Mouse (Mus musculus) gastrocnemius, postnatal 10 days (tissue): ENCODE results near the gene Spata5. TPM values are rescaled to one million over a fixed set of nuclear protein-coding genes. Genes with fewer than 3 reads are reported as not detected.
"Not testable (repeated sequence)": the region's sequence is repeated elsewhere in the genome, so short reads cannot be mapped to it uniquely, and the experiment has no call there.

ENCODE experiments used
- DNase-seq: peaks from one replicate; pipeline ENCODE4 v3.0.0; 2021; ENCODE audit warnings: mixed read lengths
- total RNA-seq, 2 experiments: library from RNA; stranded (reverse); gene quantifications; 2 replicates each; pipeline ENCODE4 v1.2.3; 2021

The Spata5 gene
- total RNA-seq, 2 experiments from 2014 or later, result 14.5 to 14.8 TPM

GRCm38 (mm10) chr3:37510055-37511032 is 90.6 kb downstream of the Spata5 start:
- DNase-seq, result no peak

- DNase-seq, result peak; percentile 59
These were observed 95.8 kb downstream of the Spata5 start for GRCm38 (mm10) chr3:37515485-37515884.

- DNase-seq, result no peak
These were observed 96.7 kb downstream of the Spata5 start for GRCm38 (mm10) chr3:37516379-37516778.

- no peak for DNase-seq
These were observed 98.9 kb downstream of the Spata5 start for GRCm38 (mm10) chr3:37518611-37519010.

- no peak for DNase-seq
These were observed 100.8 kb downstream of the Spata5 start for GRCm38 (mm10) chr3:37520334-37521023.

DNA sequence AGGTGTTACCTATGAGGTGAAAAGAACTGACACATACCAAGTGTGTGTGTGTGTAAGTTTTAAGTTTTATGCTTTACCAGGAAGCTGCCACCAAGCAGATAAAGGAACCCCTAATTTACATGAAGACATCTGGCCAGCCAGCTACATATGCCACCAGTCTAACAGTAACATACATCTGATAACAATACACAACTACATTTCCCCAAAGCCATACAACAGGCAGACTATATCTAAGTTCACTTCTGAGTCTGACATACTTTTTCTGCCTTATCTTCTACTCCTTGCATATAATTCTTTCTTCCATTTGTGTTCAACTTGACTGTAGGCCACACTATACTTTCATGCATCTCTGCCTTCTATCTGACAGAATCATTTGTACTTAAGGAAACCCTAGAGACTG is 112.4 kb downstream of the Spata5 start:
- DNase-seq, result no peak

GRCm38 (mm10) chr3:37540701-37541100 is 121.0 kb downstream of the Spata5 start:
- not testable (repeated sequence) for DNase-seq

GRCm38 (mm10) chr3:37546351-37546750 is 126.7 kb downstream of the Spata5 start:
- DNase-seq, result no peak

GRCm38 (mm10) chr3:37550190-37550589 is 130.5 kb downstream of the Spata5 start:
- DNase-seq, result no peak

DNA sequence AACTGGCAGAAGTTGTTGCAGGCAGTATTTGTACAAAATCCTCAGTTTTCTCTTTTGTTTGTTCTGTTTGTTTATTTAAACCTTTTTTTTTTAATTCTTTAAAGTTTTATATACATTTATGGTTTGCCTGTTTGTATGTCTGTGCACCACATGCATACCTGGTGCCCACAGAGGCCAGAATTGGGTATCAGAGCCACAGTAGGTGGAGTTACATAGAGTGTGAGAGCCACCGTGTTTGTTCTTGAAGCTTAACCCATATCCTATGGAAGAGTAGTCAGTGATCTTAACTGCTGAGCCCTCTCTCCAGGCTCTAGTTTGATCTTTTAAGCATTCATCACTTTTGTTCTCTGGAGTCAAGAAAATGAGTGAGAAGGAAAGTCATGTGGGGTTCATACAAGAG is 130.9 kb downstream of the Spata5 start:
- no peak for DNase-seq

DNA sequence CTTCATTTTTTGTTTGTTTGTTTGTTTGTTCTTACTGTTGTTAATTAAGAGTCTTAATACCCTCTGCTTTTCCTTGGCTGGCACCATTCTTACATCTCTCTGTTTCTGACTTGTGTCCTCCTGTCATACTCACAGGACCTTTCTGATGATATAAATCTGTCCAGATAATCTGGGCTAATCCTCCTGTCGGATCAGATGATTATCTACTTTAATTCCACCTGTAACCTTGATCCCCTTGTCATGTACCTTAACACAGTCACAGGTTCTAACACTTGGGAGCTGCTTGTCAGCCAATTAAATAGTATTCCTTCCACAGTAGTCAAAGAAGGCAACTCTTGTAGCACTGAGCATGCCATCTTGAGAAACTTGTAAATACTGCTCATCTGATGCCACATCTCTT is 131.8 kb downstream of the Spata5 start:
- DNase-seq, result no peak

GRCm38 (mm10) chr3:37552244-37552643 is 132.5 kb downstream of the Spata5 start:
- no peak for DNase-seq

DNA sequence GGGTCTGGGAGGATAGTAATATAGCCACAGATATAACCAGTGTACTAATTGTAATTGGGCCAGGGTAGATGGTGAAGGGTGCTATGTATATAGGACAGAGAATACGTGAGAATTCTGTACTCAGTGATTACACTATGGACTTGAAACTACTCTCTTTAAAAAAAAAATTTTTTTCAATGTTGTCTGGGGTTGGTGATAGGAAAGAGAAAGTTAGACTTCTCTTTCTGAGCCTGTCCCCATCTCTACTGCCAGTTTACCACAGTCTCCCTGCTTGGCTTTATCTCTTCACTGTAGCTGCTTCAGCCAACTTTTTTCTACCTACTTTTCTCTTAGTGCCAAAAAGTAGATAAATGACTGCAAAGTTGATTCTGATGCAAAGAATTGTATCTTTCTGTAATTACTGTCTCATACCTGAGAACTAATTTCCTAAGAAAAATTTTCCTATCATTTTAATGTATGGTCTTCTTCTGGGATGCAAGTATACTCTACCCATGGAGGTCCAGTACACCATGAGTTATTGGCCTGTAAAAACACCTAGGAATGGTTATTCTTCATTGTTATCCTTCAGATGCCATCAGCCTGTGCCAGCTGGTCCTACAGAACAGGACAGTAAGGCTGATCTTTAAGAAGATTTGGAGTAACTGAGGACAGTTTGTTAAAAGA is 133.8 kb downstream of the Spata5 start:
- no peak for DNase-seq

DNA sequence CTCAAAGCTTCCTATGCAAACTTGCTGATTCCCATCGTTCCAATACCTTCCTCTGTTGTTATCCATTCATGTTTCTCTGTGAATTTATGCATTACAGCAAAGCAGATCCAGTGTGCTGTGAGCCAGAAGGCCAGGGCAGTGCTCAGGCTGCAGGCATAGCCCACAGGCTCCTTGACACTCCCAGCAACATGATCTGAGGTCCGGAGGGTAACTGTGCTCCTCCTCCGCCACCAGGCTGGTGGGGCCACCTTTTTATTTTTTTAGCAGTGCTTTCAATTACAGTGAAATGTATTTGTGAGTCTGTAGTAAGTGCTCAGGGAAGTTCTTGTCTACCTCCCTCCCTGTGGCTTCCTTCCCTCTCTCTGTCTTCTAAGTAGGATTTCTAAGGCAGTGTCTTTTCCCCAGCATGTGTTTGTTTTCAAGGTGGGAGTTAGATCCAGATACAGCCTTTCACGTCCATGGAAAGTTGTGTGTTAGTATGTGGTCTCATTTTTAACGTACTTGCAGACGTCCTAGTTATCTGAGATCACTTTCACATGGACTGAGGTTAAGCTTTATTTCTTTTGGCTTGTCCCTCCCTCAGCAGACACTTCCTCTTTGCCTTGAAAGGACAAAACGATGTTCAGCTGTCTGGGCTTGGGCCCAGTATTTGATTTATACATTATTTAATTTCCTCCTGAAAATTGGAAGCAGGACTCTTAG is 136.9 kb downstream of the Spata5 start:
- no peak for DNase-seq

DNA sequence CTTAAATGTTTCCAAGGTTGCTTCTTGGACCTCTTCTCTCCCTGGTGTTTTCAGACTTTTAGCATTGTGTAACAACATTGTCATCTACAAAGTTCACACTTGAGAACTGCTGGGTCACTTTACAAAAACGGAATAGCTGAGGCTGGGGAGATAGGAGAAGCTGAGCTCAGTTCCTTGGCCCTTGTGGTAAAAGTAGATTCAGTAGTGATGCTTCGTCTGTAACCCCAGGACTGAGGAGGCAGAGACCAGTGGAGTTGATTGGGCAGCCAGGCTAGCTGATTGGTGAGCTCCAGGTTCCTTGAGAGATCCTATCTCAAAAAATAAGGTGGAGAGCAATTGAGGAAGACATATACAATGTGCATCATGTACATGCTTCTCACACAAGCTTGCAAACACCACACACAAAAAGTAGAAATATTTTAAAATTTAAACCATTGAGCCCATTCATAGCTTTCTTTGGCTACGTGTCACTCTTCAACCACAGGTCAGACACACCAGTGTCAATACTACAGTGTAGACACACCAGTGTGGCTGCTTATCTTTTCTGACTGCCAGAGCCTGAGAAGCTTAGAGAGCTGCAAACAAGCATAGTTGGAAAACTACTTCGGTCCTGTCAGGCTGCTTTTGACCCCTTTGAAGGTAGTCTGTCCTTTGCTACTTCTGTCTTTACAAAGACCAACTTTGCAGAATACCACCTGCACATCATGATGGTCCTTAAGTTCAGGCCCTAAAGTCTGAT is 138.2 kb downstream of the Spata5 start:
- DNase-seq, result no peak

- no peak for DNase-seq
These were observed 139.6 kb downstream of the Spata5 start for GRCm38 (mm10) chr3:37559339-37559738.

DNA sequence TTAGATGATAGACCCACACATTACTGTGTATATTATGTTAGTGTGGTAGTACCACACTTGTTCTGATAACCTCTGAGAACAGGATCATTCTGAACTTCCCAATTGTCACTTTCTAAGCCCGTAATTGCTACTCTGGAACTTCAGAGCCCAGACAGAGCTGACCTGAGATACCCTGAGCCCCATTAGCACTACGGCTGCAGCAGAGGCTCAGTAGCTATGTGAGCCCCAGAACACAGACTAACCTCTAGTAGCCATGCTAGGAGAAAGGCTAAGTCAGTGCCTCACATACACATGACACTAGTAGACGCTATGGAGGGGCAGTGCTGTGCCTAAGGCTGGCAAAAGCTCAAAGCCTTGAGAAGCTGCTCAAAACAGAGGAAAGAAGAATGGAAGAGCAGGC is 141.8 kb downstream of the Spata5 start:
- no peak for DNase-seq

DNA sequence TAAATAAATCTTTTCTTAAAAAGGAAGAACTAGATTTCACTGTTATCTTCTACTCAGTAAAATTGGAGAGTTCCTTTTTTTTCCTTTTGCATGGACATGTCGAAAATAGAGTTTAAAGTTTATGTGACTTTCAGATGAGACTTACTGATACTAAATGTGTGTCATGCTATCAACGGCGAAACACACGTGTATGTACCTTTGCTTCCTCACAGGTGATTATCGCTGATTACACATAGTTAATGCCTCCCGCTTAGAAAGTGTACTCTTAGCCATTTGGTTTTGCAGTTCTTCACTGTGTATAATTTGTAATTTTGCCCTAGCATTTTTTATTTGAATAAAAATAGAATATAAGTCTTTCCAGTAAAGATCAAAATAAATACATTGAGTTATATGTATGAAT is 146.4 kb downstream of the Spata5 start:
- no peak for DNase-seq

- DNase-seq, result no peak
These were observed 147.8 kb downstream of the Spata5 start for GRCm38 (mm10) chr3:37567505-37567904.

DNA sequence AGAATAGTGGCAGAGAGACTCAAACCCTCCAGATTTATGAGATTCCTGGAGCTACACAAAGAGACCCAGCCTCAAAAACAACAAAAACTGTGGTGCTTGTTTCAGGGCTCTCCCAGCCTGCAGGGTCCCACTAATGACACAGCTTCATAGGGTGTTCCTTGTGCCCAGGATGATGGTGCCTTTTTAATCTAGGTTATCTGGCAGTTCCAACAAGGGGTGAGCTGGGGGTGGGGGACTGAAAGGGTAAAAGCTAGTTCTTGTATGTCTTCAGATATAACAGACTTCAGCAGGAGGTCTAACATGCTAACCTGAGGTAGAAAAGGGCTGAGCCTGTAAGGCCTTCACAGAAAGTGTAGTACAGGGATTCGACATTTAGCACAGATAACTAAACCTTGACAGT is 149.1 kb downstream of the Spata5 start:
- DNase-seq, result no peak
